Mouse (Mus musculus) cerebellum, adult 9-10 months (tissue): Measurements from ENCODE around the gene Enoph1.
A peak's percentile ranks its signal among the peaks of the same experiment; 100 is the strongest.

Experiments used
- DNase-seq: peaks from one replicate; pipeline ENCODE4 v3.0.0; 2022

The Enoph1 gene

DNA sequence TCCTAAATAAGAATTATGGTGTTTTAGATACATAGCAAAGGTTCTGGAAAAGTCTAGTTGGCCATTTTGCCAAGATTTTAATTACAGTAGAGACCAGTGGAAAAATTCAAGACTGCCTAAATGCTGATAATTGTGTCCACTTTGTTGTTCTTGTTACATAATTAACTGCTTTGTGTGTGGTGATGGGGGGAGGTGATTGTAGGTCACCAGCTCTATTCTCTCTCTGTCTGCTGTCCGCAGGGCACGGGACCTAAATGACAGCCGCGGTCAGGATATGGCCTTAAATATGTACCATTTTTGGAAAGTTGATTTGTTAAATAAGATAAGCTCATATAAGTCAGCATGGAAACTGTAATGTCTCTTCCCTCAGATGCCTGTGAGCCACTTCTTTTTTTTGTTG lies 1.5 kb downstream of the Enoph1 start:
- DNase-seq = no peak

DNA sequence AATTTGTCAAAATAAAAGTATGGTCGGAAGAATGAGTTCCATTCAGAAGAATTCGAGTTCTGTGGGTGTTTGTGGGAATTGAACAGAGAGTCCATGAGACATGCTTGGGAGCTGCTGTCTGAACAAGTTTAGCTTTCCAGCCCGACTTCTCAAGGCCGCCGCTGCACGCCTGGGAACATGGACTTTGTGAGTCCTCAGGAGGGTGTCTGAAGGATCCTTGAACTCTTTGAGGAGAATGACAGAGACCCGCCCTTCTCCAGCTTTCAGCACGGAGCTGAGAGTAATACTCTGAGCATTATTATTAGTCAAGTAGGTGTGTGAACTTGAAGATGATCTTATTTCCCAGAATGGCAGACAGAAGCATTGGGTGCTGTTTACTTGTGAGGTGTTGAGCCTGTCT lies 2.7 kb downstream of the Enoph1 start:
- no peak for DNase-seq

DNA sequence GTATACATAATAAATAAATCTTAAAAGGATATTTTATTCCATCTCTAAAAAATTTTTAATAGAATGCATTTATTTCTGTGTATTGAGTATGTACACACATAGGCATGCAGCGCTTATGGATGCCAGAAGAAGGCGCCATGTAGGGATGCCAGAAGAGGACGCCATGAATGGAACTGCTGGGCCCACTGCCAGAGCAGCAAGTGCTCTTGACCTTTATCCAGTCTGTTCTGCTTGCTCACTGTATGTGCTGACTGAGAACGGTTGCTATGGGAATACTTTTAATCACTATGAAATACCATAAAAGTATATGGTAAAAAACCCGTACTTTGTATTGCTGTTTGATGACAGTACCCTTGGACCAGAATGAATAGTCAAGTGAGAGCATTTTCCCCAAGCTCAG lies 3.6 kb downstream of the Enoph1 start:
- DNase-seq = peak; percentile 76

DNA sequence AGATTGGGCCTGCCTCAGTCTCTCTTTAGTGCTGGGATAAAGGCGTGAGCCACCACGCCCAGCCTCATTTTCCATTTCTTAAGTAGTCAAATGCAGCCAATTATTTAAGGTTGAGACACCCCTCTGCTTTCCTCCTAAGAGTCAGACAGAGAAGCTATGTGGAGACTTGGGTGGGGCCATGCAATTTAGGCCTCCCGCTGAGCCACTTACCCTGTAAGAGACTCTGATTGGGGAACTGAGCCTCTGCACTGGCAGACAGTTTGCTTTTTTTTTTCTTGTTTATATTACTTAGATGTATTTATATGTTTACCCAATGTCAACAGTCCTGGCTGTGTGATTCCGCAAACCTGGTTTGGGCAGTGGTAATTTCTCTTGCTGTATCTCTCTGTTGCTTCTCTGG lies 4.2 kb downstream of the Enoph1 start:
- DNase-seq = no peak

DNA sequence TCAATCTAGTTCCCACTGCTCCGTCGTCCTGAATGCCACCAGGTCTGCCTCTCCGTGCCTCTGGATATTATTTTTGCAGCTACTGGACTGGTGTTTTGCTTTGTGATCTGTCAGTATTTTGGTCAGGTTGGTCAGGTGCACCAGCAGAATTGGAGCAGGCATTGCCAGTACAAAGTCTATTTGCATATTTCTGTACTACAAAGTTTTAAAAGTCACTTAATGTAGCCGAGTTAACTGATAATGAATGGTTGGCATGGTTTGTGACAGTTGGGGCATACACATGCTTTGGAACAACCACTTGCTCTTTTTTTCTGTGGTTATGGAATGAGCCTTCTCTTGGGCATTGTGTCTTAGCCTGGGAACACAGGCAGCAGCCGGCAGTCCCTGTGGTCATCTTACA lies 4.8 kb downstream of the Enoph1 start:
- no peak for DNase-seq

DNA sequence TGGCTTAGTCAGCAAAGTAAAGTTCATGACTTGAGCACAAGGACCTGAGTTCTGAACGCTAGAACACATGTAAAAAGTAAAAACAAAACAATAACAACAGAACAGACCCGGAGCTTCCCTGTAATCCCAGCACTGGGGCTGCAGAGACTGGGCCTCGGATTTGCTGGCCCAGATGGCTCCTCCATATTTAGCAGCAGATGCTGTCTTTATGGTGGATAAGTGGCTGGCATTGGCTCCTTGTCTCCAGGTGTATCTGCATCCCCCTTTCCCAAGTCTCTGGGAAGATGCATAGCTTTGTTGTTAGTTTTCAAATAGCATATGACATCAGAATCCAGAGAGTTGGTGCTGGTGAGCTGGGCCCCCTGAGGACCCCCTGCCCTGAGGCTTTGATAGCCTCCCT lies 6.3 kb downstream of the Enoph1 start:
- DNase-seq = no peak

DNA sequence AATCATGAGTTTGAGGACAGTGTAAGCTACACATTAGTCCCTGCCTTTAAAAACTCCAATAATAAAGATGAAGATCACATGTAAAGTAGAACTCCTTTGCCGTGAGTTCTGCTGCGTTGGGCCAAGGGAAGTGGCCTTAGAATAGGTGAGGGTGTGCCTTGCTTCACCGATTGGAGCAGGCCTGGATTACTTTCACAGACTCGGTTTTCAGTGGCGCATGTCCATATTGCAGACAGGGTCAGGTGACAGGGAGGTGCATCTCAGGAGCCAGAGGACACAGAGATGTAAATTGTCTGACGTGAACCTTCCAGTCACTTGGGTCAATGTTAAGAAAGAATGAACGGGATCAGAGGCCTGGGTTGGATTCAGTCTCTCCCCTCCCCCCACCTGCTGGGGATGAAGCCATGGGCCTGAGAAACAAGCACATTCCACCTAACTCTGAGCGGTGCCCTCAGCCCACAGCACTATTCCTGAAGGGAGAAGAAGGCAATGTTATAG lies 7.4 kb downstream of the Enoph1 start:
- no peak for DNase-seq

DNA sequence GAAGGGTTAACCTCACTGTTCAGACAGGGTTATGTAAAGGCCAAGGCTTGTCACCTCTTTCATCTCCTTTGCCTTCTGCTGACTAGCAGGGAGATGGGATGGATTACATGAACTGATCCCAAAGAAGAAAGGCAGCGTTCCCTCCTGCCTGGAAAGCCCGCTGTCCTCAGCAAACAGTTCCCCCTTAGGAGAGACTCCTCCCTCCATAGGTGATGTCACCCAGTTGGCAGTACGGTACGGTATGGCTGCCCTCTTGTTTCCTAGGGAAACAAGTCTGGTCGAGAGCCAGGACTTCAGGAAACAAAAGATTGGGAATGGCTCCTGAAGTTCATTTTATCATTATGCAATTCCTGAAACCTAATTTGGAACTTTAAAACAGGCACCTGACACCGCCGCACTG lies 8.1 kb downstream of the Enoph1 start:
- DNase-seq = no peak

DNA sequence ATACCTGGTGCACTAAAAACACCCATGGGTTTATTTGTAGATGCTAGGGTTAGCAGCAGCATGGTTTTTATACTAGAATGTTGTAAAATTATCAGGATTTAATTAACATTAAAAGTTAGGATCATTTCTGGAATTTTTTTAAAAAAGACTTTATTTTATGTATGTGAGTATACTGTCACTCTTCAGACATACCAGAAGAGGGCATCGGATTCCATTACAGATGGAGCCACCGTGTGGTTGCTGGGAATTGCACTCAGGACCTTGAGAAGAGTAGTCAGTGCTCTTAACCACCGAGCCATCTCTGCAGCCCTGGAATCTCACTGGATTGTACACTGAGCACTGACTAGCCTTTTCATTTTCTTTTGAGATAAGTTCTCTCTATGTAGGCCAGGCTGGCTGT lies 10.1 kb downstream of the Enoph1 start:
- DNase-seq = no peak

DNA sequence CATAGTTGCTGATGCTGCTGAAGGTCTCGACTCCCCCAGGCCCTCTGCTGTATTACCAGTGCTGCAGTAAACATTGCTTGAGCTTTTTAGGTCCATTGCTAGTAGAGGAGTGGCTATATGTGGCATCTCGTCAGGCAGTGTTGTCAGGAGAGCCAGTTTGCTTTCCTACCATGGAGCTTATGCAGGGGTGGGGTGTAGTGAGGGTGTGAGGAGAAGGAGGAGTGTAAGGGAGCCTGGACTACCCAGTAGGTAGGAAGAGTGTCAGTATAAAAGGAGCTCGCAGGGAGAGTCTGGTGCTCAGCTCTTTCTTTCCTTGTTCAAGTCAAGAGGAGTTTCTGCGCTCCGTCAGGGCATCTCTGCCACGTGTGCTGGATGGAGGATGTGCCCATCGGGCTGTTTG lies 12.9 kb downstream of the Enoph1 start:
- DNase-seq = no peak

DNA sequence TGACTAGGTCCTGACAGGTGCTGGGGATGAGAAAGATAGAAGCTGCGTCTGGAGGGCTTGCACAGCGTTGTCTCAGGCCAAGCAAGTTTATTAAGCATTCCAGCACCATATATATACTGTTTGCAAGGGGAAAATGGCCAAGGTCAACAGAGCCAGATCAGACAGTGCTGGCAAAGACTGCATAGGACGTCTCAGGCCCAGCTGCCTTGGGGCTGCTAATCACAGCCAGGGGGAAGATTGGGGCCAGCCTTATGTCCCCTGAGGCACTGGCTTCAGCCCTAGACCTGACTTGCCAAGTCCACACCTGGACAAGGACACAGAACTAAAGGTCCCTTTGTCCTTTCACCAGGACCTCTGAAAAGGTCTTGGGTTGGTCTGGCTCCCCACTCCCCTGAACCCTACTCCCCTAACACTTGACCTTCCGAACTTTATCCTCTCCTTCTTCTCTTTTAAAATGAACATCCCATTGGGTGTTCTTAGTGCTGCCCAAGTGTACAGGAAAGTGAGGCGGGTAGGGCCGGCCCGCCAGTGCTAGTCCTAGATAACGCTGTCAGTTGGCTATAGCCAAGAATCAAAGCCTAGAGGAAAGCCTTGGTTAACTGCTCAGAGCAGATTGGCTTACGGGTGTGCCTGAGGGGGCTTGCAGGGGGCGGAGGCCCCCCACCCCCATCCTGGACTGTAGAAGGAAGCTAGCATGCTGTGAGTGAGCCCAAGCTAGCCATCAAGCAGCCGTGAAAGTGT lies 15.2 kb downstream of the Enoph1 start:
- no peak for DNase-seq

DNA sequence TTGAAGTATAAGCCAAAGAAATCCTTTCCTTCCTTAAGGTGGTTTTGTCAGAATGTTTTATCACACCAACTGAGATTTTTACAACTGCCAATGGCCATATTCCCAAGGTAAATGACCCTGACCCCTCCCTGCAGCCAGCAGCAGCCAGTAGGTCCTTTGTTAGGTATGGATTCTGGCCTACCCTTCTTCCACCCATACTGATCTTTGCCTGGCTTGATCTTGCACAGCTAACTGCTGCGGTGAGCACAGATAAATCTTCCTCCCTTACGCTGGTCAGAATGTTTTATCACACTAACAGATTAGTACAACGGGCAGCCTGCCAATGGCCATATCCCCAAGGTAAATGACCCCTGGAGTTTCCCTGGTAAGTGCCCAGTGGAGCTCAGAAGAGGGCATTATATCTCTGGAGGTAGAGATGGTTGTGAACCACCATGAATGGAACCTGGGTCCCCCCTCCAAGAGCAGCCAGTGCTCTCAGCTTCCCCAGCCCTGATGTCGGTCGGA lies 16.1 kb downstream of the Enoph1 start:
- no peak for DNase-seq

DNA sequence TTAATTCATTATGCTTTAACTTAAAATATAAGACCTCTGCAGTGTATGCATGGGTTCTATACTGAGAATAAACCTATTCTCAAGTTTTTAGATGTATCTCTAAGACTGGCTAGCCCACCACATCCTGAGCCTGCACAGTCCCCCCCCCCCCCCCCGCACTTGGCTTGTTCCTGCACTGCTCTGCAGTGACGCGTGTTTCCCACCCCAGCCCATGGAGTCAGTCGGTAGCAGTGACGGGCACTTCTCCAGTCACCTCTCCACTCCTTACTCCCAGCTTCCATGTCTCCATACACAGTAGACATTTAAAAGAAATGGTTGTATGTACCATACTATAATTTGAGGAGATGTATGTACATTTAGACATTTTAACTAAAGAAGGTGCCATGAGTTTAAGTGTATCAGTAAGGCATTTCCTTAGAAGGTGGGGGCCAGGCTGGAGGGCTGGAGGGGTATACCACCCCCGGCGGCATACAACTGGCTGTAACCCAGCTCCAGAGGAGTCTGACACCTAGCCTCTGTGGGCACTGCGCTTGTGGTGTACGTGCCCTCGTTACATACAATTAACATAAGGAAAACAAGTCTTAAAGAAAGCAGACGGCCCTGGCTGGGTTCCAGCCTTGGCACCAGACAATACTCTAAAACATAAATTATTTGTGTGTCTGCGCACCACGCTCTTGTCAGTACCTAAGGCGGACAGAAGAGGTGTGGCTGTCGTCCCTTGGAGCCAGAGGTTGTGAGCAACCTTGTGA lies 17.9 kb downstream of the Enoph1 start:
- no peak for DNase-seq

DNA sequence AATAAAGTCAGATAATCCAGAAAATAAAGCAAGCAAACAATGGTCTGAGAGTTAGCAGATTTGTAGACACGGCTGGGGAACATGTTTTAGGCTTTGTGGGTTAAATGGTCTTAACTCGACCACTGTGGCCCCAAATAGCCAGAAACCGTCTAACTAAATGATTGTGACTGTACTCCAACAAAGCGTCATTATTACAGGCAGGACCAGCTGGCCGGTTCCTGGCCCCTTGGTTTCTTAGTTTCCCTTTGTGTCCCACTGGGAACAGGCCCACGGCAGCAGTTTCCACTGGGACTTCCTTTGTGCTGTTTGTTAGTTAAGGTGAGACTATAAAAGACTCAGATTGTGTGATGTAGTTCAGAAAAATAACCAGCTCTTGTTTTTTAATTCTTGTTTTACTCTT lies 18.9 kb downstream of the Enoph1 start:
- no peak for DNase-seq

DNA sequence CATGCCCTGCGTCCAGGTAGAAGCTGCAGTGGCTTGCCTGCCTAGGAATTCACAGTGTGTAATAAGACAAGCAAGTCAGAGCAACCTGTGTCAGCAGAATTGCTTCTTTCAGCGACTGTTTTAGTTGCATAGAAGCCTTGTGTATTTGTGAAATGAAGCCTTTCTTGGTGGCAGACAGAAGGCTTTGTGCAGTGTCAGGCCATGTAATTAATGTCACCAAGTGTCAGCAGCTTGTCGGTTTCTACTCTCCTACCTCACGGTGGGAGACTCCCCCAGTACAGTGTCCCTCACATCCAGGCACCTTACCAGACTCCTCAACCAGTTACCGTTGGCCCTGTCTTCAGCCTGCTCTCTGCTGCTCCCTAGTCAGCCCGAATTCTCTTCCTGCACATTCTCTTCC lies 19.5 kb downstream of the Enoph1 start:
- DNase-seq = no peak

DNA sequence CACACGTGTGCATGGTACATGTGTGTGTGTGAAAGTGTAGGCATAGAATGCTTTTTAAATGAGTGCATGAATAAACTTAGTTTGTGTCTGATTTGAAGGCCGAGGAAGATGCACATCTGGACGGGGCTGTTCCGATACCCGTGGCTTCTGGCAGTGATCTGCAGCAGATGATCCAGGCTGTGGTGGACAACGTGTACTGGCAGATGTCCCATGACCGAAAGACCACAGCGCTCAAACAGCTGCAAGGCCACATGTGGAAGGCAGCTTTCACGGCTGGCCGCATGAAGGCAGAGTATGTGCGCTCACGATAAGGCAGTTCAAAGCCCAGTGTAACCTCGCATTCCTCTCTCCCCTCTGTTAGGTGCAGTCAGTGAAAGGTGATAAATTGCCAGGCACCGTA lies 21.1 kb downstream of the Enoph1 start:
- DNase-seq = no peak

DNA sequence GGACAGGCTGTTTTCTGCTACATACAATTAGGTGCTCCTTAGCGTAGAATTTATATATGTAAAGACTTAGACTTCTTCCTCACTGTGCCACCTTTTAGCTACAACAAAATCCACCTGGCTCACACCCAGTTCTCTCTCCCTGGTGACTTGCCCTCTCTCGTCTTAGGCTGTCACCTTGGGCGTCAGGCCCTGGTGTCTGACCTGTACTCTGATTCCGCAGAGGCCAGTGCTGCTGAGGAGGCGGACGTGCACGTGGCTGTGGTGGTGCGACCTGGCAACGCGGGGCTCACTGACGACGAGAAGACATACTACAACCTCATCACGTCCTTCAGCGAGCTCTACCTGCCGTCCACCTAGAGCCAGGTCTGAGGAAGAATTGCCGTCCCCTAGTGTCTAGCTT lies 27.8 kb downstream of the Enoph1 start:
- DNase-seq = no peak

DNA sequence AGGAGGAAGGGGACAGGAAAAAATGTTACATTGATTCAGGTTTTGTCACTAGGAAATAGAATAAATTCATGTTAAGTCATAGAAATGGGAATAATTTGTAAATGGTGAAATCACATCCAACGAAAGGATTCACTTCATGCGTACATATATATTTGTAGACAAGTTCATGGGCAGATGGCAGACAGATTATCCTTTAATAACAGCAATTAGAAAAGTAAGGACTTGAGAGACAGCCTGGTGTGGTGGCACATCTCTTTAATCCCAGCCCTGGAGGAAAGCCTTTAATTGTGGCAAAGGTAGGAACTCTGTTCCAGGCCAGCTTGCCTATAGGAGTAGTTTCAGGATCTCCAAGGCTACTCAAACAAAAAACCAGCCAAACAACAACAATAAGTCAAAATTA lies 29.7 kb downstream of the Enoph1 start:
- DNase-seq = no peak

DNA sequence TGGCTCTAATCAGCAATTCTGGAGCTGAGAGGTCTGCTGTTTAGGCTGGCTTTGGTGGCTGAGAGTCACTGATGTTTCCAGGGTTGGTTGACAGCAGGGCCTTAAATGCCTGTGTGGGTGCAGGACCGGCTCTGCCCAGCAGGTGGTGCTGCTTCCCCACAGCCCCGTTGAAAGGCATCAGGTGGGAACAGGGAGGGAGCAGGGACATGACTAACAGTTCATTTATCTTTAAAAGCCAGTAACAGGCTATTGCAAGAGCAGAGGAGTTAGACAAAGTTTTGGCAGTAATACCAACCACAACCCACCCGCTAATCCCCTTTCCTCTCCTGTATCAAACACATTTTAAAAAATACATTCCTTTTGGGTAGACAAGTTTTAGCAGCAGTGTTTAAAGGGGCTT lies 30.5 kb downstream of the Enoph1 start:
- peak; percentile 86 for DNase-seq

DNA sequence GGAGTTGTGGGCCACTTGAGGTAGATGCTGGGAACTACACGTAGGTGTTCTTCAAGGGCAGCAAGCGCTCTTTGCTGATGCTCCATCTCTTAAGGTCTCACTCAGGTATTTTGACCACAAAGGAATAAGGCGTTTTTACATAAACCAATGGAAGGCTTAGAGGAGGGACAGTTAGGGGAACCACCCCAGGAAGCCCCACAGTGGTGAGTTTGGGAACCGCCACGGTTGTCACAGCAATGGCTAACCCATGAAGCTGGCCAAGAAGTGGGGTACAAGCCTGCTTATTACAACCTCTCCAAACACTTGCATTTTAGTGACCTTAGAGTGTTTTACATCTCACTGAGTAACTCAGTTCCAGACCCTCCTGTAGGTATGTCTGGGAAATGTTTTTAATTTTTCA lies 31.8 kb downstream of the Enoph1 start:
- DNase-seq = no peak

DNA sequence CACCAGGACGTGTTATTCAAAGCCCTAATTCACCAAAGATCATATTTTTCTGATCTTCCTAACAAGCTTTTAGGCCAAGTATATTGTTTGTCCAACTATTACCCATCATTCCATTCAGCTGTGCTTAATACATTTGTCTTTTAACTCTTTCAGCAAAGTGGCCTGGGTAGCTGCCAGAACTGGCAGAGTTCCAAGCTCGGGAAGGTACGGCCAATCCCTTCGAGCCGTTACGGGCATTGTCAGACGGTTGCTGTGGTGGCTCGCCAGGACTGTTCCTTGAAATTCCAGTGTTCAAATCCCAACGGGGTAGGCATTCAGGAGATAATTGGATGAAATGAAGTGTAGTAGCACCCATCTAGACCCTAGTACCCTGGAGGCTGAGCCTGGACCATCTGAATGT lies 32.8 kb downstream of the Enoph1 start:
- no peak for DNase-seq

DNA sequence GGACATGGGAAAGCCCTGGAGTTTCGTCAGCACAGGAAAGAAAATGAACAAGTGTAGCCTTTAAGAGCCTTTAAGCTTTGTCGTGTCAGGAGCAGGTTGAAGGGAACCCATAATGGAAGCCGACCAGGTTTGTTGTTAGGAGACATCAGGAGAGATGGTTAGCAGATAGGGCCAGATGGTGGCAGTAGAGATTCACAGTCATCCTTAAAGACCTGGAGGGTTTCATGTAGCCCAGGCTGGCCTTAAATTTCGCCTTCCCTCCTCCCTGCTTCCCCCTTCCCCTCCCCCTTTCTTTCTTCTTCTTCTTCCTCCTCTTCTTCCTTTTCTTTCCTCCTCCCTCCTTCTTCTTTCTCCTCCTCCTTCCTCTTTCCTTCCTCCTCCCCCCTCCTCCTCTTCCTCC lies 34.8 kb downstream of the Enoph1 start:
- peak; percentile 58 for DNase-seq

DNA sequence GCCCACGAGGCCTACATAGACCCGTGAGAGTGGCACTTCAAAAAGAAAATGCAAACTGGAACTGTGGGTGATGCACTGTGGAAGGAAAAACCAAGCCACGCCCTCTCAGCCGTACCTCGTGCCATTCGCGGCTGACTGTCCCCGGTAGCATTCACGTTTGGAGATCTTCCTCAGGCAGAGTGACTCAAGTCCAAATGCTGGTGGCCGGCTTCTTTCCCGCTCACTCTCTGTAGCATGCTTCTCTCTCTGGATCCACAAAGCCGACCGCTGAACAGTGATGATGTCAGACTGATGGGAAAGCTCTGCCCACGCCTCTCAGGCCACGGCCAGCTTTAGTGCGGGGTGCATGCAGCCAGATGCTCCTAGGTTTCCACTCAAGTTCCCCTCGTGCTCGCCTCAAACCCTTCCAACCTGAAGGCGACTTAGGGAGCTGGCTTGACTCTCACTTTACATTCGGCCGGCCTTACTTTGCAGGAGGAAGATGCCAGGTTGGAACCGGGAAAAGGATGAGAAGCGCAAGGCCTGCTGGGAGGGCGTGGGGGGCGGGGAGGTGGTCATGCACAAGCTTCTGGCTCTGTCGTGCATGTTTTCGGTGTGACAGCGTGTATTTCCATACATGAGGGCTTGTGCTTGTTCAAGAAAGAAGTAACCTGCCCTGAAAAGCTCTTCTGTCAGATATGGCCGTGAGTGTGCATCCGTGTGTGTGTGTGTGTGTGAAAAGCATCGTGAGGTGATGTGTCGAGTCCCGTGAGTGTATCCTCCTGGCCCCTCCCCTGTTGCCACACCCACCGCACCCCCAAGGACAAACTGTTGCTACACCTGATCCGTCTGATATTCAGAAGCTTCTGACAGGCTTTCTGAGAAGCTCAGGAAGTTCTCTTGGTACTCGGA lies 39.5 kb downstream of the Enoph1 start:
- no peak for DNase-seq

DNA sequence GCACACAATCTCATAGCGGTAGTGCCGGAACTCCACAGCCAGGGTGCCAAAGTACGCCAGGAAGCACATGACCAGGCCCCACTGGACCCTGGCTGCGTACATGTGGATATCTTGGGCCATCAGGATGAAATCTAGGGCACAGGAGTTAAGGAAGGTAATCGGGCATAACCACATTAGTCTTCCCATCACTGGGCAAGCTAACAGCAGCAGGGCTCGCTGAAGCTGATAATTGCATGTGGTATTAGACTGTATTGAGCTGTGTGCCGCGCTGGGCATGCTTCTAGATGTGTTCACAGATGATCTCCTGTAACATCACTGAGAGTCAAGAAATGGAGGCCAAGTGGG lies 40.1 kb downstream of the Enoph1 start:
- DNase-seq = no peak
